Mouse (Mus musculus) thymus, adult 2 months (tissue): ENCODE results near the gene Nploc4.

ENCODE experiments used
- CTCF ChIP-seq: fragments of 200-500 bp; IDR thresholded peaks from 2 replicates; pipeline ENCODE4 v1.5.1; 2012; ENCODE audit warnings: mild to moderate bottlenecking, control low read depth, low read length, moderate library complexity, borderline replicate concordance; ENCODE audit not compliant: control insufficient read depth, poor library complexity, insufficient read depth; ENCODE audit errors: extremely low read depth
- POLR2A ChIP-seq: fragments of 200-500 bp; IDR thresholded peaks from 2 replicates; pipeline ENCODE4 v1.6.1; 2012; ENCODE audit warnings: mild to moderate bottlenecking, low read length, control low read depth, moderate library complexity; ENCODE audit not compliant: control insufficient read depth, poor library complexity, insufficient read depth; ENCODE audit errors: extremely low read depth

DNA sequence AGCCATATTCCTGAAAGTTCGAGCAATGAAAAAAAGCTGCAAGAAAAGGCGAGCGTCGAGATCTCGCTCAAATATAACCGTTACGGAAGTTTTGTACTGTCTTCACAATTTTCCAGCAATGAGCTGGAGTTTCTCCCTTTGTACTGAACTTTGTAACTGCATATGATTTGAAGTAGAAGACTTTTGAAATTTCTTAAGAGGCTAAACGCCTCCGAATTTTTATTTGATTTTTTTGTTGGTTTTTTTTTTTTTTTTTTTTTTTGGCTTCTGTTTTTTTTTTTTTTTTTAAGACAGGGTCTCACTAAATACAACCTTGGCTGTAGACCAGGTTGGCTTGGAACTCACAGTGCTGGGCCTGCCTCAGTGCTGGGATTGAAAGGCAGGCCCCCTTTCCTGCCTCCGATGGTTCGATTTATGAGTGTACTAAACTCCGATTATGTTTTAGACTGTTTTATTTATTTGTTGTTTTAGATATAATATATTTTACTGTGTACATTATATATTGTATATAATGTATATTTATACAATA is 413 bp upstream of the Nploc4 start:
- TF ChIP-seq CTCF (no peak), POLR2A (no peak)
